Mouse (Mus musculus) liver, adult 2 months (tissue): Measurements from ENCODE around the gene Cab39l. TPM values are rescaled to one million over a fixed set of nuclear protein-coding genes. Genes with fewer than 3 reads are reported as not detected.
A peak's percentile ranks its signal among the peaks of the same experiment; 100 is the strongest.

ENCODE experiments used
- DNase-seq: peaks from one replicate; pipeline ENCODE4 v3.0.0-alpha.2; 2011; ENCODE audit warnings: low read depth, low spot score; ENCODE audit errors: extremely low read depth
- H3K27ac ChIP-seq: fragments of 200-500 bp; replicated peaks from 2 replicates; pipeline ENCODE4 v1.5.1; 2012; ENCODE audit warnings: low read depth, mild to moderate bottlenecking, control low read depth, inconsistent platforms, low read length; ENCODE audit not compliant: insufficient read depth
- H3K27me3 ChIP-seq: fragments of 200-500 bp; 2 replicates; pipeline ENCODE4 v1.6.1; 2012; ENCODE audit warnings: mild to moderate bottlenecking, moderate library complexity, low read length, inconsistent platforms; ENCODE audit not compliant: control insufficient read depth, insufficient read depth
- H3K36me3 ChIP-seq: fragments of 200-500 bp; 2 replicates; pipeline ENCODE4 v1.6.1; 2012; ENCODE audit warnings: low read length, inconsistent platforms; ENCODE audit not compliant: control insufficient read depth, insufficient read depth
- H3K4me1 ChIP-seq: fragments of 200-500 bp; 2 replicates; pipeline ENCODE4 v1.6.1; 2011; ENCODE audit warnings: low read length; ENCODE audit not compliant: control insufficient read depth, insufficient read depth
- H3K4me3 ChIP-seq: fragments of 200-500 bp; 2 replicates; pipeline ENCODE4 v1.5.1; 2011; ENCODE audit warnings: low read depth, mild to moderate bottlenecking, control low read depth, low read length, moderate library complexity; ENCODE audit not compliant: insufficient read depth
- H3K79me2 ChIP-seq: fragments of 200-500 bp; 2 replicates; pipeline ENCODE4 v1.6.1; 2012; ENCODE audit warnings: inconsistent platforms, mild to moderate bottlenecking, low read length, moderate library complexity; ENCODE audit not compliant: control insufficient read depth, insufficient read depth
- H3K9ac ChIP-seq: fragments of 200-500 bp; 2 replicates; pipeline ENCODE4 v1.6.1; 2012; ENCODE audit warnings: low read depth, mild to moderate bottlenecking, control low read depth, inconsistent platforms, low read length
- CTCF ChIP-seq: fragments of 200-500 bp; IDR thresholded peaks from 2 replicates; pipeline ENCODE4 v1.5.1; 2011; ENCODE audit warnings: low read depth, low read length, control low read depth
- POLR2A ChIP-seq: fragments of 200-500 bp; IDR thresholded peaks from 2 replicates; pipeline ENCODE4 v1.6.1; 2011; ENCODE audit warnings: low read length, control low read depth; ENCODE audit not compliant: insufficient read depth; ENCODE audit errors: extremely low read depth
- WGBS: fragments of 180-500 bp; shearing (Covaris S2); methylation state at CpG from one replicate; pipeline ENCODE4 v1.1.7; 2018; 5-methylcytosine and 5-hydroxymethylcytosine counted together
- polyA plus RNA-seq: library from polyadenylated mRNA; depleted of rRNA; stranded (reverse); fragments of >200 nt; gene quantifications from 2 replicates; pipeline ENCODE4 v1.2.3, GENCODE M21; 2012
- total RNA-seq: library from RNA; depleted of rRNA; stranded (reverse); fragments of >200 nt; gene quantifications from 2 replicates; pipeline ENCODE4 v1.2.3, GENCODE M21; 2014

The Cab39l gene
- total and polyA plus RNA-seq, 2 experiments: 13.6 to 47.6 TPM

GRCm38 (mm10) chr14:59626711-59627110 lies 185.9 kb downstream of the Cab39l start:
- no peak overlapping the region for H3K27ac ChIP-seq
- H3K4me1 ChIP-seq: no peaks in the 10 kb centered on the region
- peaks cover 11% of the 10 kb centered on the region for H3K27me3 ChIP-seq
- H3K4me3 ChIP-seq: peak overlapping the region; percentile 17; the same call in 1 of the 2 replicates
- DNase-seq: no peak
- no peak for TF ChIP-seq POLR2A
- TF ChIP-seq CTCF: no peak
- no peaks in the 10 kb centered on the region for H3K79me2 ChIP-seq
- H3K9ac ChIP-seq: no peak overlapping the region
- WGBS: 53% methylated on average over 8 of the region's 8 CpGs
- no peaks in the 10 kb centered on the region for H3K36me3 ChIP-seq

DNA sequence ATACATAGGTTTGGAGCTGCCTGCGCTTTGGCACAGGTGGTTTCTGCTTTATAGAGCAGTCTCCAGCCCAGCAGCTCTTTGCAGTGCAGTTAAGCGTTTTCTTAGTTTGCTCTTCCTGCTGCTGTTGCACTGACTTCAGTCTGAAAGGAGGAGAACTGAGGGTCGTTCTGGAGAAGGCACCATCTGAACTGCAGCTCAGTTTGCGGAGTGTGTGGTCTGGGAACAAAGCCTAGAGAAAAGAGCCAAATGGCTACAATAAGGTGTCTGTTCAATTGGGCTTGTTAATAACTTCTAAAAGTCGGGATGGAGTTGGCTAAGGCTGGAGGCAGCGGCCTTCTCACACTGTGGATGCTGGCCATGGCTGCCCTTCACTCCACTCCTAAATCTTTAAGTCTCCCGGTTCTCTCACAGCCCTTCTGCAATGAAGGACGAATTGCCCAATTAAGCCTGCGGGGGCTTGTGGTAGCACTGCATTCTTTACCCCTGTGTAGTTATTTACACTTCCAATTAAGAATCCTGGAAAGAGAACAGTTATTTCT lies 186.4 kb downstream of the Cab39l start:
- Histone ChIP-seq H3K36me3 (no peaks in the 10 kb centered on the region), H3K4me3 (no peak overlapping the region), H3K79me2 (no peaks in the 10 kb centered on the region), H3K4me1 (no peaks in the 10 kb centered on the region), H3K27me3 (peaks cover 11% of the 10 kb centered on the region), H3K27ac (no peak overlapping the region), H3K9ac (no peak overlapping the region)
- DNase-seq: no peak
- WGBS: 71% methylated on average over 9 of the region's 9 CpGs
- no peak for TF ChIP-seq CTCF
- no peak for TF ChIP-seq POLR2A

DNA sequence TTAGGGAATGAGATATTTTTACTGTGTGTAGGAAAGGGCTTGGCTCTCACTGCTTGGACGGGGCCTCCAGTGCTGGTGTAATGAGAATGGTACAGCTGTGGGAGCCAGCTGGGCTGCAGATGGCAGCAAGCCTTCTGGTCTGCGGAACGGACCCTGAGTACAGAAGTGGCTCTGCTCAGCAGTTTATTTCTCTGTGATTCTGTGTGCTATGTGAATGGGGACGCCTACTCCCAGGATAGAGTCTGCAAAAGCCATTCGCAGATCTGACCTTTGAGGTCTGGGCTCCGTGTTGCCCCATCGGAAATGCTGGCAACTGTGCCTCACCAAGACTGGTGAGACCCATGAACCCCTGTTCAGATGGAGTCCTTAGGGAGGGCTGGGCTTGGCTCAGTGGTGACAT lies 187.1 kb downstream of the Cab39l start:
- WGBS: 70% methylated on average over 7 of the region's 7 CpGs
- DNase-seq: no peak
- Histone ChIP-seq H3K27me3 (peaks cover 11% of the 10 kb centered on the region), H3K9ac (no peak overlapping the region), H3K79me2 (no peaks in the 10 kb centered on the region), H3K27ac (no peak overlapping the region), H3K36me3 (no peaks in the 10 kb centered on the region), H3K4me1 (no peaks in the 10 kb centered on the region), H3K4me3 (no peak overlapping the region)
- no peak for TF ChIP-seq POLR2A
- TF ChIP-seq CTCF: no peak

GRCm38 (mm10) chr14:59629308-59629707 lies 188.5 kb downstream of the Cab39l start:
- H3K27ac ChIP-seq: no peak overlapping the region
- H3K4me1 ChIP-seq: no peaks in the 10 kb centered on the region

GRCm38 (mm10) chr14:59630096-59630495 lies 189.3 kb downstream of the Cab39l start:
- Histone ChIP-seq H3K9ac (no peak overlapping the region), H3K36me3 (no peaks in the 10 kb centered on the region), H3K4me3 (no peak overlapping the region), H3K27me3 (peaks cover 10% of the 10 kb centered on the region), H3K4me1 (no peaks in the 10 kb centered on the region), H3K27ac (no peak overlapping the region), H3K79me2 (no peaks in the 10 kb centered on the region)
- TF ChIP-seq CTCF (no peak), POLR2A (no peak)
- 94% methylated on average over 9 of the region's 9 CpGs for WGBS
- no peak for DNase-seq

More at GRCm38 (mm10) chr14:59629308-59629707, 188.5 kb downstream of the Cab39l start:
- no peak overlapping the region for H3K9ac ChIP-seq
- H3K27me3 ChIP-seq: peaks cover 11% of the 10 kb centered on the region
- no peaks in the 10 kb centered on the region for H3K36me3 ChIP-seq
- 93% methylated on average over 15 of the region's 15 CpGs for WGBS
- TF ChIP-seq POLR2A (no peak), CTCF (no peak)
- no peak overlapping the region for H3K4me3 ChIP-seq
- no peak for DNase-seq
- no peaks in the 10 kb centered on the region for H3K79me2 ChIP-seq

DNA sequence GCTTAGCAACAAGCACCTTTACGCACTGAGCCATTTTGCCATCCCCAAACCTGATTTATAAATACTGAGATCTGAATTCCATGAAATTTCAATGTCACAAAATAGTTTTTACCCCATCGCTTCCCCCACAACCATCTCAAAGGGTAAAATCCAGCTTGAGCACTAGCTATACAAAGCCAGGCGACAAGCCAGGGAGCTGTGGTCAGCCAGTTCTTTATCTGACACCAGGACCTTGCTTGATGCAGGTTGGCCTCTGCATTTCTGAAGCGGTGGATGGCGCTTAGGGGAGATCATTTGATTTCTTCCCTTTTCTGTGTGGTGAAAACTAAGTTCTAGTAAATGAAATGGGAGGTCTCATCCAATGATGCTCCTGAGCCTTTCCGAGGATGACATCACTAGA lies 191.3 kb downstream of the Cab39l start:
- Histone ChIP-seq H3K27me3 (no peaks in the 10 kb centered on the region), H3K79me2 (no peaks in the 10 kb centered on the region), H3K4me1 (no peaks in the 10 kb centered on the region), H3K9ac (no peak overlapping the region), H3K4me3 (no peak overlapping the region), H3K27ac (no peak overlapping the region), H3K36me3 (no peaks in the 10 kb centered on the region)
- DNase-seq: no peak
- no peak for TF ChIP-seq CTCF
- TF ChIP-seq POLR2A: no peak
- WGBS: 96% methylated on average over 6 of the region's 6 CpGs
